Mouse (Mus musculus): ENCODE data around the gene Nmral1. TPM values are rescaled to one million over a fixed set of nuclear protein-coding genes. Genes with fewer than 3 reads are reported as not detected.
"Not testable (repeated sequence)": the region's sequence is repeated elsewhere in the genome, so short reads cannot be mapped to it uniquely, and the experiment has no call there.

Gene Nmral1
- 63.3 and 97.6 TPM in 2 replicates for polyA plus RNA-seq (2016; fragmentation: Nextera tagmentation; extraction: Ambion mirVana)

GRCm38 (mm10) chr16:4718753-4719518 lies at the start of gene Nmral1:
Nmral1 (minus strand) TSS chr16:4719356.
- H3K9me3 ChIP-seq: no peaks in the 10 kb centered on the region
- H3K27me3 ChIP-seq (ENCODE audit: insufficient read depth, poor library complexity, severe bottlenecking): no peaks in the 10 kb centered on the region
- H3K36me3 ChIP-seq: peaks cover 27% of the 10 kb centered on the region
- H3K4me1 ChIP-seq: peaks cover 4% of the 10 kb centered on the region; the same call in 1 of the 2 replicates
- peak within 1 kb of the TSS; percentile 65 for H3K4me3 ChIP-seq
- H3K27ac ChIP-seq: peak within 1 kb of the TSS; percentile 97
- 13% methylated on average over 33 of the region's 33 CpGs for WGBS
- peak; percentile 93 for DNase-seq (ENCODE audit: low spot score)

- H3K4me3 ChIP-seq: no peak overlapping the region
- peak; percentile 73 for DNase-seq (ENCODE audit: low spot score)
- 89% methylated on average over 5 of the region's 5 CpGs for WGBS
- H3K9me3 ChIP-seq: no peaks in the 10 kb centered on the region
- peaks cover 75% of the 10 kb centered on the region for H3K36me3 ChIP-seq
- H3K4me1 ChIP-seq: peaks cover 8% of the 10 kb centered on the region; the same call in 1 of the 2 replicates
- no peaks in the 10 kb centered on the region for H3K27me3 ChIP-seq (ENCODE audit: insufficient read depth, poor library complexity, severe bottlenecking)
- H3K27ac ChIP-seq: no peak overlapping the region
These were observed 49.6 kb upstream of the Nmral1 start for GRCm38 (mm10) chr16:4768719-4769118.

GRCm38 (mm10) chr16:4767012-4767790 lies 48.0 kb upstream of the Nmral1 start:
- Histone ChIP-seq H3K36me3 (peaks cover 77% of the 10 kb centered on the region), H3K4me1 (no peaks in the 10 kb centered on the region), H3K9me3 (no peaks in the 10 kb centered on the region), H3K4me3 (no peak overlapping the region), H3K27ac (no peak overlapping the region), H3K27me3 (ENCODE audit: insufficient read depth, poor library complexity, severe bottlenecking) (no peaks in the 10 kb centered on the region)
- DNase-seq (ENCODE audit: low spot score): no peak
- WGBS: 81% methylated on average over 6 of the region's 6 CpGs

- H3K27ac ChIP-seq: no peak overlapping the region
- peaks cover 76% of the 10 kb centered on the region for H3K36me3 ChIP-seq
- DNase-seq (ENCODE audit: low spot score): no peak
- H3K4me1 ChIP-seq: peaks cover 5% of the 10 kb centered on the region; the same call in 1 of the 2 replicates
- H3K4me3 ChIP-seq: no peak overlapping the region
- WGBS: 76% methylated on average over 2 of the region's 2 CpGs
- no peaks in the 10 kb centered on the region for H3K27me3 ChIP-seq (ENCODE audit: insufficient read depth, poor library complexity, severe bottlenecking)
- H3K9me3 ChIP-seq: no peaks in the 10 kb centered on the region
These were observed 46.7 kb upstream of the Nmral1 start for GRCm38 (mm10) chr16:4765852-4766251.

GRCm38 (mm10) chr16:4763276-4763675 lies 44.1 kb upstream of the Nmral1 start:
- peak; percentile 77 for DNase-seq (ENCODE audit: low spot score)
- no peak overlapping the region for H3K4me3 ChIP-seq
- no peaks in the 10 kb centered on the region for H3K27me3 ChIP-seq (ENCODE audit: insufficient read depth, poor library complexity, severe bottlenecking)
- 37% methylated on average over 2 of the region's 2 CpGs for WGBS
- no peak overlapping the region for H3K27ac ChIP-seq
- H3K9me3 ChIP-seq: no peaks in the 10 kb centered on the region
- H3K4me1 ChIP-seq: peaks cover 5% of the 10 kb centered on the region; the same call in 1 of the 2 replicates
- H3K36me3 ChIP-seq: peaks cover 50% of the 10 kb centered on the region

GRCm38 (mm10) chr16:4762437-4762836 lies 43.3 kb upstream of the Nmral1 start:
- peaks cover 42% of the 10 kb centered on the region for H3K36me3 ChIP-seq
- no peaks in the 10 kb centered on the region for H3K9me3 ChIP-seq
- 83% methylated on average over 4 of the region's 4 CpGs for WGBS
- DNase-seq (ENCODE audit: low spot score): no peak
- no peak overlapping the region for H3K4me3 ChIP-seq
- peaks cover 6% of the 10 kb centered on the region for H3K4me1 ChIP-seq
- H3K27ac ChIP-seq: no peak overlapping the region
- H3K27me3 ChIP-seq (ENCODE audit: insufficient read depth, poor library complexity, severe bottlenecking): no peaks in the 10 kb centered on the region

- H3K36me3 ChIP-seq; DNase-seq (ENCODE audit: low spot score); H3K27me3 ChIP-seq (ENCODE audit: insufficient read depth, poor library complexity, severe bottlenecking); H3K9me3 ChIP-seq: not testable (repeated sequence)
- Histone ChIP-seq H3K27ac (peak overlapping the region; percentile 86), H3K4me1 (peaks cover 13% of the 10 kb centered on the region), H3K4me3 (peak overlapping the region; percentile 57)
- 3% methylated on average over 40 of the region's 42 CpGs for WGBS
These were observed 37.6 kb upstream of the Nmral1 start for GRCm38 (mm10) chr16:4756660-4757335.

GRCm38 (mm10) chr16:4754045-4754444 lies 34.9 kb upstream of the Nmral1 start:
- 88% methylated on average over 3 of the region's 3 CpGs for WGBS
- Histone ChIP-seq H3K4me1 (peaks cover 7% of the 10 kb centered on the region), H3K36me3 (peaks cover 5% of the 10 kb centered on the region), H3K27ac (no peak overlapping the region), H3K4me3 (no peak overlapping the region), H3K27me3 (ENCODE audit: insufficient read depth, poor library complexity, severe bottlenecking) (no peaks in the 10 kb centered on the region), H3K9me3 (no peaks in the 10 kb centered on the region)
- no peak for DNase-seq (ENCODE audit: low spot score)

GRCm38 (mm10) chr16:4752155-4752554 lies 33.0 kb upstream of the Nmral1 start:
- no peak for DNase-seq (ENCODE audit: low spot score)
- H3K27ac ChIP-seq: no peak overlapping the region
- no peak overlapping the region for H3K4me3 ChIP-seq
- H3K36me3 ChIP-seq: peaks cover 5% of the 10 kb centered on the region
- H3K9me3 ChIP-seq: no peaks in the 10 kb centered on the region
- WGBS: 92% methylated on average over 3 of the region's 3 CpGs
- H3K4me1 ChIP-seq: peaks cover 5% of the 10 kb centered on the region
- no peaks in the 10 kb centered on the region for H3K27me3 ChIP-seq (ENCODE audit: insufficient read depth, poor library complexity, severe bottlenecking)

GRCm38 (mm10) chr16:4742186-4742585 lies 23.0 kb upstream of the Nmral1 start:
- no peaks in the 10 kb centered on the region for H3K27me3 ChIP-seq (ENCODE audit: insufficient read depth, poor library complexity, severe bottlenecking)
- WGBS: 85% methylated on average over 1 of the region's 1 CpGs
- DNase-seq (ENCODE audit: low spot score): no peak
- peaks cover 20% of the 10 kb centered on the region for H3K36me3 ChIP-seq
- no peak overlapping the region for H3K27ac ChIP-seq
- no peaks in the 10 kb centered on the region for H3K9me3 ChIP-seq
- no peak overlapping the region for H3K4me3 ChIP-seq
- no peaks in the 10 kb centered on the region for H3K4me1 ChIP-seq

GRCm38 (mm10) chr16:4739994-4740393 lies 20.8 kb upstream of the Nmral1 start:
- Histone ChIP-seq H3K36me3 (peaks cover 23% of the 10 kb centered on the region), H3K4me3 (no peak overlapping the region), H3K27ac (no peak overlapping the region), H3K4me1 (no peaks in the 10 kb centered on the region), H3K27me3 (ENCODE audit: insufficient read depth, poor library complexity, severe bottlenecking) (no peaks in the 10 kb centered on the region), H3K9me3 (no peaks in the 10 kb centered on the region)
- no peak for DNase-seq (ENCODE audit: low spot score)
- WGBS: 83% methylated on average over 2 of the region's 2 CpGs

GRCm38 (mm10) chr16:4736262-4736661 lies 17.1 kb upstream of the Nmral1 start:
- H3K9me3 ChIP-seq: no peaks in the 10 kb centered on the region
- H3K36me3 ChIP-seq: peaks cover 12% of the 10 kb centered on the region; the same call in 1 of the 2 replicates
- WGBS: 85% methylated on average over 2 of the region's 2 CpGs
- no peaks in the 10 kb centered on the region for H3K4me1 ChIP-seq
- no peak for DNase-seq (ENCODE audit: low spot score)
- no peak overlapping the region for H3K4me3 ChIP-seq
- no peaks in the 10 kb centered on the region for H3K27me3 ChIP-seq (ENCODE audit: insufficient read depth, poor library complexity, severe bottlenecking)
- H3K27ac ChIP-seq: no peak overlapping the region
